Mouse (Mus musculus) brain, embryonic 14.5 days (tissue): ENCODE measurements at regions not wholly inside any gene's neighbourhood (a gene's known extent, or its start where the extent isn't known, plus 50 kb on each side); places are given as distances from the start of the nearest gene placed in this dataset.

Experiments used
- CTCF ChIP-seq: fragments of 200-500 bp; IDR thresholded peaks from 2 replicates; pipeline ENCODE4 v1.5.1; 2012; ENCODE audit warnings: inconsistent platforms, mild to moderate bottlenecking, moderate library complexity, borderline replicate concordance; ENCODE audit not compliant: insufficient read depth, insufficient read length; ENCODE audit errors: extremely low read depth
- POLR2A ChIP-seq: fragments of 200-500 bp; IDR thresholded peaks from 2 replicates; pipeline ENCODE4 v1.6.1; 2012; ENCODE audit warnings: mild to moderate bottlenecking, inconsistent platforms, borderline replicate concordance; ENCODE audit not compliant: poor library complexity, insufficient read depth, insufficient read length, severe bottlenecking; ENCODE audit errors: extremely low read depth

- TF ChIP-seq CTCF (no peak), POLR2A (no peak)
Observed at GRCm38 (mm10) chr17:4620361-4620760, 373.8 kb upstream of the Arid1b start.
